Mouse (Mus musculus) liver, adult 2 months (tissue): ENCODE data around the gene Tbx21.

Experiments
- CTCF ChIP-seq: fragments of 200-500 bp; IDR thresholded peaks from 2 replicates; pipeline ENCODE4 v1.5.1; 2011; ENCODE audit warnings: low read depth, low read length, control low read depth
- POLR2A ChIP-seq: fragments of 200-500 bp; IDR thresholded peaks from 2 replicates; pipeline ENCODE4 v1.6.1; 2011; ENCODE audit warnings: low read length, control low read depth; ENCODE audit not compliant: insufficient read depth; ENCODE audit errors: extremely low read depth

- no peak for TF ChIP-seq CTCF
- no peak for TF ChIP-seq POLR2A
These were observed 51.2 kb downstream of the Tbx21 start for GRCm38 (mm10) chr11:97063921-97064295.
